Mouse (Mus musculus) lung, adult 2 months (tissue): Measurements from ENCODE around the gene Trim26. TPM values are rescaled to one million over a fixed set of nuclear protein-coding genes. Genes with fewer than 3 reads are reported as not detected.

Experiments
- DNase-seq: peaks from one replicate; pipeline ENCODE4 v3.0.0; 2022
- H3K4me1 ChIP-seq: fragments of 200-500 bp; 2 replicates; pipeline ENCODE4 v1.6.1; 2011; ENCODE audit warnings: low read length; ENCODE audit not compliant: control insufficient read depth, insufficient read depth
- H3K4me3 ChIP-seq: fragments of 200-500 bp; replicated peaks from 2 replicates; pipeline ENCODE3; 2011; ENCODE audit warnings: low read depth, mild to moderate bottlenecking, control low read depth, low read length; ENCODE audit errors: extremely low read depth
- CTCF ChIP-seq: fragments of 200-500 bp; IDR thresholded peaks from 2 replicates; pipeline ENCODE4 v1.5.1; 2011; ENCODE audit warnings: mild to moderate bottlenecking, low read length, control low read depth; ENCODE audit not compliant: insufficient read depth
- POLR2A ChIP-seq: fragments of 200-500 bp; IDR thresholded peaks from 2 replicates; pipeline ENCODE4 v1.6.1; 2011; ENCODE audit warnings: low read depth, mild to moderate bottlenecking, control low read depth, low read length, borderline replicate concordance; ENCODE audit errors: extremely low read depth
- WGBS: fragments of 180-500 bp; shearing (Covaris S2); methylation state at CpG from one replicate; pipeline ENCODE4 v1.1.7; 2018; 5-methylcytosine and 5-hydroxymethylcytosine counted together
- polyA plus RNA-seq: library from polyadenylated mRNA; depleted of rRNA; stranded (reverse); fragments of >200 nt; gene quantifications from 2 replicates; pipeline ENCODE4 v1.2.3, GENCODE M21; 2012

Trim26 gene
- polyA plus RNA-seq, 1 experiment = 48.7 TPM

- WGBS = 62% methylated on average over 5 of the region's 5 CpGs
- TF ChIP-seq CTCF = no peak
- no peaks in the 10 kb centered on the region for H3K4me1 ChIP-seq
- DNase-seq = no peak
- no peak overlapping the region for H3K4me3 ChIP-seq
Measured at GRCm38 (mm10) chr17:36848911-36849310, 12.0 kb downstream of the Trim26 start.

GRCm38 (mm10) chr17:36849992-36850391 is 13.1 kb downstream of the Trim26 start:
- TF ChIP-seq CTCF (no peak), POLR2A (no peak)
- DNase-seq = no peak
- WGBS = 56% methylated on average over 2 of the region's 2 CpGs
- H3K4me3 ChIP-seq = no peak overlapping the region
- no peaks in the 10 kb centered on the region for H3K4me1 ChIP-seq

- TF ChIP-seq CTCF = no peak
- no peak for TF ChIP-seq POLR2A
- H3K4me3 ChIP-seq = no peak overlapping the region
- 65% methylated on average over 5 of the region's 5 CpGs for WGBS
- no peak for DNase-seq
- no peaks in the 10 kb centered on the region for H3K4me1 ChIP-seq
Measured at GRCm38 (mm10) chr17:36851200-36851599, 14.3 kb downstream of the Trim26 start.

- WGBS = 69% methylated on average over 5 of the region's 5 CpGs
Measured at GRCm38 (mm10) chr17:36851627-36852026, 14.7 kb downstream of the Trim26 start.

GRCm38 (mm10) chr17:36855484-36855883 is 18.6 kb downstream of the Trim26 start:
- TF ChIP-seq POLR2A (no peak), CTCF (no peak)
- H3K4me1 ChIP-seq = no peaks in the 10 kb centered on the region
- 91% methylated on average over 3 of the region's 3 CpGs for WGBS
- H3K4me3 ChIP-seq = no peak overlapping the region
- DNase-seq = no peak

More at GRCm38 (mm10) chr17:36851627-36852026, 14.7 kb downstream of the Trim26 start:
- Histone ChIP-seq H3K4me3 (no peak overlapping the region), H3K4me1 (no peaks in the 10 kb centered on the region)
- TF ChIP-seq POLR2A (no peak), CTCF (no peak)
- no peak for DNase-seq

- H3K4me3 ChIP-seq = no peak overlapping the region
- DNase-seq = no peak
- no peaks in the 10 kb centered on the region for H3K4me1 ChIP-seq
- 87% methylated on average over 4 of the region's 4 CpGs for WGBS
- TF ChIP-seq CTCF = no peak
- TF ChIP-seq POLR2A = no peak
Measured at GRCm38 (mm10) chr17:36856236-36856635, 19.3 kb downstream of the Trim26 start.

DNA sequence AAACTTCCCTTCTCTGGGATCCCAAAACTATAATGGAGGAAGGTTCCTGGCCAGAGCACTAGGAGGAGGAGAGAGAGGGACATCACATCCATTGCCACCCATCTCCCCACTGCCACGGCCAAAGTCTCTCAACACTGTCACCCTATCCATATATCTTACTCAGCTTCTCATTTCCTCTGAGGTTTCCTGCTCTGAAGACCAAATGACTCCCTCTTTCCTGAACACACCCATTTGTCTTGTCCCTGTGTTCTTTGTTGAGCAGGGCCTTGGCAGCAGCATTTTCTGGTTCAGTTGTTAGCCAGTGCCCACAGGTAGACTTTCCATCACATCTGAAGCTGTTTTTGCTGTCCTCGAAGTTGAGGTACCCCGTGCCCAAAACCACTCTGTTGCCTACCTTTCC is 21.2 kb downstream of the Trim26 start:
- 79% methylated on average over 3 of the region's 3 CpGs for WGBS
- no peaks in the 10 kb centered on the region; the same call in 1 of the 2 replicates for H3K4me1 ChIP-seq
- no peak overlapping the region for H3K4me3 ChIP-seq
- TF ChIP-seq CTCF (no peak), POLR2A (no peak)
- DNase-seq = no peak

- DNase-seq = no peak
- H3K4me1 ChIP-seq = no peaks in the 10 kb centered on the region; the same call in 1 of the 2 replicates
- TF ChIP-seq POLR2A = no peak
- TF ChIP-seq CTCF = no peak
- no peak overlapping the region for H3K4me3 ChIP-seq
- 17% methylated on average over 2 of the region's 2 CpGs for WGBS
Measured at GRCm38 (mm10) chr17:36861680-36862079, 24.7 kb downstream of the Trim26 start.

DNA sequence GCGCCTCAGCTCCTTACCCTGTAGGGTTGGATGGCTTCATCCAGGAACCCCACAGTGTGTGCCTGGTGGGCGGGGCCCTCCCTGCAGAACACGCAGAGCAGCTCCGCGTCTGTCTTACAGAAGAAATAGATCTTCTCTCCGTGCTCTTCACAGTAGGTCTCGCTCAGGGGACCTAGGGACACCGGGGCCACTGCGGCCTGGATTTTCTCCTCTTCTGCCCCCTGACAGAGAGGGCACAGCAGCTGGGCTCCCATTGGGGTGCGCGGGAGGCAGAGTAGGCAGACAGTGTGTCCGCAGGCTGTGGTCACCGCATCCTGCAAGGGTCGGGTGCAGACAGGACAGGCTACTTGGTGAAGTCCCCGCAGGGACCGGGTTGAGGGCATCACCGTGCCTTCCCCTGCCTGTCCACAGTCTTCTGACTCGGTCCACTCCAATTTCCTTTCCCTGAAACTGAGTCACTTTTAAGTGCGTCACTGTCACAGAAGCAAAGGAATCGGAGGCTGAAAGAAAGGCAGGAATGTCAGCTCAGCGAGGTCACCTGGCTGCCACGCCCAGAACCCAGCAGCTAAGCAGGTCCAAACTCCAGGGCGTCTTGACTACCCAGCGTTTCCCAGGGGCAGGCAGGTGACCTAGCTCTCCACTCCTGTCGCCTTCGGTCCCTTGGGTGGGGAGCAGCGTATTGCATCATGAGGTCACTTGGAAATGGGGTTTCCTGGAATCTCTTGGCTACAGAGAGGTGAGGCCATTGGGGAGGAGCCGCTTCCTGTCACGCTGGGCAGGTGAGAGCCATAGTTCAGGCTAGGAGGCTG is 30.0 kb downstream of the Trim26 start, which contains the start of gene Trim15:
Gene Trim15 (minus strand): TSS at position 492 of the 809 bp plus-strand sequence.
- 12% methylated on average over 29 of the region's 29 CpGs for WGBS
- no peak for DNase-seq
- Histone ChIP-seq H3K4me1 (no peaks in the 10 kb centered on the region), H3K4me3 (no peak within 1 kb of the TSS)
- no peak for TF ChIP-seq POLR2A
- TF ChIP-seq CTCF = no peak

DNA sequence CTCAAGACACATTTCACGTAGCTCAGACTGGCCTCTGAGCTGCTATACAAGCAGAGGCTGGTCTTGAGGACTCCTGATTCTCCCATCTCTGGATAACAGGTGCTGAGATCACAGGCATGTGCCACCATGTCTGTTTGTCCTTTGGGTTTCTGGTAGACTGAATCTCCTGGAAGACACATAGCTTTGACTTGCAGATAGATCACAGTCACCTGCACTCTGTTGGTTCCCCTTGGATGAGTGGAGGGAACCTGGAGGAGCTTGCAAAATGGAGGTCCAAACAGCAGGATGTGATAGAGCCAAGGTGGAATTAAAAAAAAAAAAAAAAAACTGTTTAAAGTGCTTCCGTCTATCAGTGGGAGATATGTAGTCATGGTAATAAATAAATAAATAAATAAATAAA is 31.9 kb downstream of the Trim26 start:
- WGBS = 73% methylated on average over 2 of the region's 2 CpGs
- no peaks in the 10 kb centered on the region for H3K4me1 ChIP-seq
- no peak for TF ChIP-seq CTCF
- no peak for TF ChIP-seq POLR2A
- no peak overlapping the region for H3K4me3 ChIP-seq
- DNase-seq = no peak
